Mouse (Mus musculus): ENCODE data around the gene Igfbpl1. TPM values are rescaled to one million over a fixed set of nuclear protein-coding genes. Genes with fewer than 3 reads are reported as not detected.
A peak's percentile ranks its signal among the peaks of the same experiment; 100 is the strongest.

Igfbpl1 gene
- polyA plus RNA-seq (2015; fragmentation: Nextera tagmentation; extraction: Ambion mirVana) = 14.2 and 24.7 TPM in 2 replicates

- H3K27ac ChIP-seq (replicated peaks) = peak within 1 kb of the TSS; percentile 84
- H3K4me1 ChIP-seq = peaks cover 69% of the 10 kb centered on the region
- H3K9ac ChIP-seq (replicated peaks) = peak within 1 kb of the TSS; percentile 54
- WGBS = 1% methylated on average over 78 of the region's 91 CpGs
- H3K9me3 ChIP-seq (replicated peaks) = no peaks in the 10 kb centered on the region
- H3K4me2 ChIP-seq = peak within 1 kb of the TSS; percentile 73
- no peaks in the 10 kb centered on the region for H3K36me3 ChIP-seq
- H3K4me3 ChIP-seq (replicated peaks) = peak within 1 kb of the TSS; percentile 52
- peak; percentile 46 for ATAC-seq (ENCODE audit: low FRiP score)
- H3K27me3 ChIP-seq (replicated peaks) = peaks cover 11% of the 10 kb centered on the region
Observed at GRCm38 (mm10) chr4:45826275-45827040, at the start of gene Igfbpl1. TSS of gene Igfbpl1 (minus strand) at chr4:45826923.

GRCm38 (mm10) chr4:45872147-45872546 is 45.4 kb upstream of the Igfbpl1 start:
- Histone ChIP-seq H3K4me3 (replicated peaks) (no peak overlapping the region), H3K27ac (replicated peaks) (no peak overlapping the region), H3K9me3 (replicated peaks) (no peaks in the 10 kb centered on the region), H3K4me1 (no peaks in the 10 kb centered on the region), H3K9ac (replicated peaks) (no peak overlapping the region), H3K36me3 (no peaks in the 10 kb centered on the region), H3K27me3 (replicated peaks) (no peaks in the 10 kb centered on the region), H3K4me2 (no peak overlapping the region)
- 100% methylated on average over 1 of the region's 2 CpGs for WGBS
- ATAC-seq (ENCODE audit: low FRiP score) = no peak

DNA sequence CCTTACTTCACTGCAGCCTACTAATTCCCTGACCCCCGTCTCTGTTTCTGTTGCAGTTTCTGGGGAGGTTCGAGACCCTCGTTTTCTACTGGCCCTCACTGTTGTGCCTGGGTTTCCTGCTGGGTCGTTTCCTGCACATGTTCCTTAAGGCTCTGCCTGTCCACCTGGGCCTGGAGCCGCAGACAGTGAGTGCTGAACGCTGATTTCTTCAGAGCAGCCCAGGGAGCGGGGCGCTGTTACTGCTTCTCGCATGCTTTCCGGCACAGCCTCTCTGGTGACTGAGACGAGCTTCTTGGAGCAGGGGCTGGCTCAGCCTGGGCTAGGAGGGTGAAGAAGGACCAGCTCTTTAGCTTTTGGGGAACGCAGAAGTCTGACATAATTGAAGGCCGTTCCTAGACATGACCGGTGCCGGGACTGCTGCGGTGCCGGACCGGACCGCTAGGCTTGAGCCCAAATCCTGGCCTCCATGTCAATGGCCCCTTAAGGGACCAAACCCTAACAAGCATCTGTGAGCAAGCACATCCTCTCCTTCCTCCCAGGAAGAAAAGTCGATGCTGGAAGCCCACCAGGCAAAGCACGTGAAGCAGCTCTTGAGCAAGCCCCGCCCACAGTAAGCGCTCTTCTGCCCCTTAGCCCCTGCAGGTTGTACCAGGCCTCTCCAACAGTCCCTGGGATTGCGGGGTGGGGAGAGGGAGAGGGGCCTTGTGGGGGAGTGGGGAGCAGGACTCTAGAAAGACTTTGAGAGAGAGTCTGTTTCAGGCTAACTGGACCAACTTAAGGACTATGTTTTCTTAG is 42.5 kb upstream of the Igfbpl1 start:
- Histone ChIP-seq H3K9me3 (replicated peaks) (no peaks in the 10 kb centered on the region), H3K27me3 (replicated peaks) (no peaks in the 10 kb centered on the region), H3K36me3 (no peaks in the 10 kb centered on the region), H3K4me3 (replicated peaks) (no peak overlapping the region), H3K4me2 (peak overlapping the region; percentile 22), H3K4me1 (no peaks in the 10 kb centered on the region), H3K9ac (replicated peaks) (no peak overlapping the region), H3K27ac (replicated peaks) (no peak overlapping the region)
- WGBS = 38% methylated on average over 24 of the region's 24 CpGs
- ATAC-seq (ENCODE audit: low FRiP score) = no peak

DNA sequence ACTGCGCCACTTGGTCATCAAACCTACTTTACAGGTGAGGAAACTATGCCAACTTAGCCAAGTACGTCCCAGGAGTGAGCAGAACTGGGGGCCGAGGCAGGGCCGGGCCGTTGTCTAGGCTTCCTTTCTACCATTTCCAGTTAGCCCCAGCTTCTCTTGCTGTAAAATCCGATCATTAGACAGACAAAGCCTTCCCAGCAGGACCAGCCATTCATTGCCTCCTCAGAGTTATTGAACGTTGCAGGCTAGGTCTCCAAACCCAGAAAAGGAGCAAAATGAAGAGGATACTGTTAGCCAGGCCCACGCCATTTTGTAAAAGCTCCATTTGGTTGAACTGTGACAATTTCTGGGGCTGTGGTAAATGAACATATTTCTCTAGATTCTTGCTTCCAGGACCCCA is 40.7 kb upstream of the Igfbpl1 start:
- no peak overlapping the region for H3K27ac ChIP-seq (replicated peaks)
- no peaks in the 10 kb centered on the region for H3K27me3 ChIP-seq (replicated peaks)
- H3K9me3 ChIP-seq (replicated peaks) = no peaks in the 10 kb centered on the region
- no peak overlapping the region for H3K9ac ChIP-seq (replicated peaks)
- H3K36me3 ChIP-seq = no peaks in the 10 kb centered on the region
- no peak overlapping the region for H3K4me2 ChIP-seq
- no peak overlapping the region for H3K4me3 ChIP-seq (replicated peaks)
- H3K4me1 ChIP-seq = no peaks in the 10 kb centered on the region
- no peak for ATAC-seq (ENCODE audit: low FRiP score)
- WGBS = 36% methylated on average over 8 of the region's 8 CpGs

- H3K27ac ChIP-seq (replicated peaks) = no peak overlapping the region
- no peak overlapping the region for H3K9ac ChIP-seq (replicated peaks)
- no peaks in the 10 kb centered on the region for H3K36me3 ChIP-seq
- no peak for ATAC-seq (ENCODE audit: low FRiP score)
- no peak overlapping the region for H3K4me3 ChIP-seq (replicated peaks)
- H3K4me2 ChIP-seq = no peak overlapping the region
- 57% methylated on average over 5 of the region's 5 CpGs for WGBS
- no peaks in the 10 kb centered on the region for H3K27me3 ChIP-seq (replicated peaks)
- no peaks in the 10 kb centered on the region for H3K4me1 ChIP-seq
- H3K9me3 ChIP-seq (replicated peaks) = no peaks in the 10 kb centered on the region
Observed at GRCm38 (mm10) chr4:45861160-45861559, 34.4 kb upstream of the Igfbpl1 start.

DNA sequence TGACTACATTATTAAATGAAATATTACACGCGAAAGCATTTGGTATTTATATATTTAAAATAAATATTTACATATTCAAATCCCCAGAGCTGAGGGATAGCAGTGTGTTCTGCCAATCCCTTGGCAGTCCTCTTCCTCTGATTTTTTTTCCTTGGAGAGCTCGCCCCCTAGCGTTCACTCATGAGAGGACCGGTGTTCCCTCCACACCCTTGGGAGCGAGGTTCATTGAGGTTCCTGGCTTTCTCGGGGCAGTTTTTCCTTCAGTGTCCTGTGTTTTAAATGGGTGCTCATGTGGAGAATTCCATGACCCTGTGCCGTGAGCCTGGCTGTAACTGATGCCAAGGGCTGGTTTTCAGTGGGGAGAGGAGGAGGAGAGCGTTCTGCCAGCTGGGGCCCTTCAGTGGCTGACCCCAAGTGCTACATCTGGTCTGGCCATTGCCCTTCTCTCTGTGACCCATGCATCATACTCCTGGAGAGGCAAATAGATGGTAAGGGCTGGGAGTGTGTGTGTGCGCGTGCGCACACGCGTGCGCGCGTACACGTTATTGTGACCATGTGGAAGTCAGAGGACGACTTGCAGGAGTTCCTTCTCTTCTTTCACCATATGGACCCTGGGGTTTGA is 29.2 kb upstream of the Igfbpl1 start:
- no peaks in the 10 kb centered on the region for H3K9me3 ChIP-seq (replicated peaks)
- peaks cover 8% of the 10 kb centered on the region for H3K4me1 ChIP-seq
- H3K4me2 ChIP-seq = no peak overlapping the region
- peak; percentile 55; the same call in 1 of the 2 replicates for ATAC-seq (ENCODE audit: low FRiP score)
- H3K27me3 ChIP-seq (replicated peaks) = no peaks in the 10 kb centered on the region
- H3K27ac ChIP-seq (replicated peaks) = no peak overlapping the region
- 54% methylated on average over 19 of the region's 19 CpGs for WGBS
- no peak overlapping the region for H3K9ac ChIP-seq (replicated peaks)
- no peak overlapping the region for H3K4me3 ChIP-seq (replicated peaks)
- no peaks in the 10 kb centered on the region for H3K36me3 ChIP-seq

GRCm38 (mm10) chr4:45853496-45854246 is 26.9 kb upstream of the Igfbpl1 start:
- 80% methylated on average over 15 of the region's 15 CpGs for WGBS
- no peak overlapping the region for H3K27ac ChIP-seq (replicated peaks)
- H3K4me1 ChIP-seq = peaks cover 12% of the 10 kb centered on the region
- no peaks in the 10 kb centered on the region for H3K9me3 ChIP-seq (replicated peaks)
- no peak overlapping the region for H3K9ac ChIP-seq (replicated peaks)
- no peaks in the 10 kb centered on the region for H3K36me3 ChIP-seq
- no peaks in the 10 kb centered on the region for H3K27me3 ChIP-seq (replicated peaks)
- no peak overlapping the region for H3K4me2 ChIP-seq
- no peak for ATAC-seq (ENCODE audit: low FRiP score)
- no peak overlapping the region for H3K4me3 ChIP-seq (replicated peaks)

GRCm38 (mm10) chr4:45851640-45852051 is 24.9 kb upstream of the Igfbpl1 start:
- H3K4me3 ChIP-seq (replicated peaks) = no peak overlapping the region
- H3K4me2 ChIP-seq = no peak overlapping the region
- no peak overlapping the region for H3K9ac ChIP-seq (replicated peaks)
- no peaks in the 10 kb centered on the region for H3K9me3 ChIP-seq (replicated peaks)
- no peak for ATAC-seq (ENCODE audit: low FRiP score)
- no peaks in the 10 kb centered on the region for H3K27me3 ChIP-seq (replicated peaks)
- 17% methylated on average over 3 of the region's 3 CpGs for WGBS
- H3K4me1 ChIP-seq = peaks cover 17% of the 10 kb centered on the region
- no peaks in the 10 kb centered on the region for H3K36me3 ChIP-seq
- H3K27ac ChIP-seq (replicated peaks) = no peak overlapping the region

DNA sequence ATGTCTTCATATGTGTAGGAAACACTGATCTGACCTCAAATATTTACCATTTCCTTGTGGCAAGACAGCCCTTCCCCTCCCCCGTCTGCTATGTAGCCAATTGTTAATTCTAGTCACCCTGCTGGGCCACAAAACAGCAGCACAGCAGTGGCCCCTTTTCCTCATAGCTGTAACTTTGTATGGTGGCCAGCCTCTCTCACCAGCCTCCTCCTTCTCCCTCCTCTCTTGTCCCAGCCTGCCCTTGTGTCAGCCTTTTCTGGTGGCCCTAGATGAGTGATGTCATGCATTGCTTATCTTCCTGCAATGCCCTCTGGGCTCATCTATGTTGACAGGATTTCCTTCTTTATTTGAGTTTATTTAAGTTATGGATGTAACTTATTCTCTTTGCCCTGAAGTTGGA is 22.7 kb upstream of the Igfbpl1 start:
- Histone ChIP-seq H3K9ac (replicated peaks) (no peak overlapping the region), H3K4me2 (no peak overlapping the region), H3K4me3 (replicated peaks) (no peak overlapping the region), H3K9me3 (replicated peaks) (no peaks in the 10 kb centered on the region), H3K4me1 (peaks cover 13% of the 10 kb centered on the region), H3K27me3 (replicated peaks) (no peaks in the 10 kb centered on the region), H3K36me3 (no peaks in the 10 kb centered on the region), H3K27ac (replicated peaks) (no peak overlapping the region)
- ATAC-seq (ENCODE audit: low FRiP score) = no peak
- WGBS = 18% methylated on average over 1 of the region's 1 CpGs

DNA sequence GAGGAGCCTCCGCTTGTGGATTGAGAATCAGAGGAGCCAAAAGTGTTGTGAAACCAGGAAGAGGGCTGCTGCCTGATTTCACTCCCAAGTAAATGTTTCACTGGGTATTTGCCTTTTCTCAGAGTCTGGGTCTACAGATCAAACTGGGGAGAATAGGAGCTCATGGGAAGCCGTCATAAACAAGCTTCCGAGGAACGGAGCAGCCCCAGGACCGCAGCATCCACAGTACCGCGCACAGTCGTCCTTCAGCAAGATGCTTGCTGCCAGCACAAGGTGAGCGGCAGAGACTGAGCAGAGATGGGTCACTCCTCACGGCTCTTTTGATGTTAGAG is 22.1 kb upstream of the Igfbpl1 start:
- peaks cover 13% of the 10 kb centered on the region for H3K4me1 ChIP-seq
- H3K36me3 ChIP-seq = no peaks in the 10 kb centered on the region
- H3K27me3 ChIP-seq (replicated peaks) = no peaks in the 10 kb centered on the region; the same call in 1 of the 2 replicates
- no peak overlapping the region for H3K4me3 ChIP-seq (replicated peaks)
- H3K9me3 ChIP-seq (replicated peaks) = no peaks in the 10 kb centered on the region
- peak overlapping the region; percentile 13; the same call in 1 of the 2 replicates for H3K4me2 ChIP-seq
- no peak for ATAC-seq (ENCODE audit: low FRiP score)
- no peak overlapping the region for H3K27ac ChIP-seq (replicated peaks)
- H3K9ac ChIP-seq (replicated peaks) = no peak overlapping the region
- 17% methylated on average over 10 of the region's 10 CpGs for WGBS

- H3K9me3 ChIP-seq (replicated peaks) = no peaks in the 10 kb centered on the region
- ATAC-seq (ENCODE audit: low FRiP score) = no peak
- peaks cover 13% of the 10 kb centered on the region for H3K4me1 ChIP-seq
- no peak within 1 kb of the TSS for H3K4me3 ChIP-seq (replicated peaks)
- H3K27ac ChIP-seq (replicated peaks) = no peak within 1 kb of the TSS
- H3K27me3 ChIP-seq (replicated peaks) = no peaks in the 10 kb centered on the region; the same call in 1 of the 2 replicates
- WGBS = 18% methylated on average over 10 of the region's 10 CpGs
- no peak within 1 kb of the TSS for H3K9ac ChIP-seq (replicated peaks)
- H3K4me2 ChIP-seq = peak within 1 kb of the TSS; percentile 13; the same call in 1 of the 2 replicates
- no peaks in the 10 kb centered on the region for H3K36me3 ChIP-seq
Observed at GRCm38 (mm10) chr4:45848109-45848824, 21.5 kb upstream of the Igfbpl1 start, which contains the start of gene Stra6l. TSS of gene Stra6l (plus strand) at chr4:45848664.
